7 mouse cellular contexts compared by ENCODE assay signal in genomic region chr10:117063254-117064021, GRCm38 (mm10). TPM values are rescaled to one million over a fixed set of nuclear protein-coding genes. Genes with fewer than 3 reads are reported as not detected.
A peak's percentile ranks its signal among the peaks of the same experiment; 100 is the strongest.
DNase-seq lines count a peak whose midpoint lies in the region; ATAC-seq and TF ChIP-seq lines count a peak whose summit lies in the region.

Gene Cct2, minus strand, starts transcription at chr10:117063814.

- H3K9me3 ChIP-seq in intestine, postnatal 0 days (ENCODE audit: control insufficient read depth), result no peaks in the 10 kb centered on the region
- H3K9me3 ChIP-seq in midbrain, embryonic 12.5 days, result no peaks in the 10 kb centered on the region

- no peaks in the 10 kb centered on the region for H3K27me3 ChIP-seq in intestine, postnatal 0 days (replicated peaks; ENCODE audit: control insufficient read depth, insufficient read depth, low read length)
- H3K27me3 ChIP-seq in midbrain, embryonic 12.5 days, result no peaks in the 10 kb centered on the region
- no peaks in the 10 kb centered on the region for H3K27me3 ChIP-seq in small intestine, adult 2 months (ENCODE audit: control insufficient read depth, insufficient read depth, low read length)

- ATAC-seq in intestine, postnatal 0 days, result peak; percentile 94
- peak; percentile 94 for ATAC-seq in midbrain, embryonic 12.5 days (ENCODE audit: low FRiP score, low read depth)

- H3K4me1 ChIP-seq in intestine, postnatal 0 days (replicated peaks; ENCODE audit: control insufficient read depth, insufficient read depth, low read length), result no peaks in the 10 kb centered on the region
- peaks cover 9% of the 10 kb centered on the region for H3K4me1 ChIP-seq in midbrain, embryonic 12.5 days
- H3K4me1 ChIP-seq in small intestine, adult 2 months (ENCODE audit: control insufficient read depth, insufficient read depth, insufficient read length, low read length), result no peaks in the 10 kb centered on the region

- WGBS in intestine, postnatal 0 days, result under 1% methylated on average over 68 of the region's 68 CpGs
- WGBS in midbrain, embryonic 12.5 days, result under 1% methylated on average over 68 of the region's 68 CpGs
- under 1% methylated on average over 68 of the region's 68 CpGs for WGBS in small intestine, adult 2 months

- H3K27ac ChIP-seq in intestine, postnatal 0 days (ENCODE audit: low read depth, low read length), result peak within 1 kb of the TSS; percentile 87
- H3K27ac ChIP-seq in midbrain, embryonic 12.5 days (replicated peaks), result peak within 1 kb of the TSS; percentile 74
- H3K27ac ChIP-seq in small intestine, adult 2 months (ENCODE audit: insufficient read depth, low read depth, low read length), result peak within 1 kb of the TSS; percentile 53; the same call in 1 of the 2 replicates

- H3K4me3 ChIP-seq in intestine, postnatal 0 days (ENCODE audit: low read depth, low read length), result peak within 1 kb of the TSS; percentile 99
- peak within 1 kb of the TSS; percentile 91 for H3K4me3 ChIP-seq in midbrain, embryonic 12.5 days
- H3K4me3 ChIP-seq in small intestine, adult 2 months (ENCODE audit: low read depth, low read length), result peak within 1 kb of the TSS; percentile 80

- peak; percentile 78 for TF ChIP-seq POLR2A in small intestine, adult 2 months (IDR thresholded peaks at IDR 0.05; ENCODE audit: low read depth, low read length)

- intact Hi-C loops in left cerebral cortex, postnatal 4 days (cut with DNase I), result loop anchor here (5.0 kb wide), 1 partner anchor 149 kb away; no protein-coding TSS in a partner anchor

- H3K36me3 ChIP-seq in intestine, postnatal 0 days (ENCODE audit: control insufficient read depth, insufficient read depth), result peaks cover 34% of the 10 kb centered on the region
- peaks cover 37% of the 10 kb centered on the region for H3K36me3 ChIP-seq in midbrain, embryonic 12.5 days
- H3K36me3 ChIP-seq in small intestine, adult 2 months (ENCODE audit: control insufficient read depth, insufficient read depth, low read length), result peaks cover 31% of the 10 kb centered on the region

- DNase-seq in adrenal gland, adult 8-10 months, result peak; percentile 85
- DNase-seq in embryo, embryonic 9.5 days (ENCODE audit: extremely low spot score), result peak; percentile 99
- peak; percentile 45 for DNase-seq in gonadal fat pad, adult 2 months (ENCODE audit: low read depth)
- peak; percentile 97 for DNase-seq in left cerebral cortex, postnatal 4 days

- peak within 1 kb of the TSS; percentile 84 for H3K4me2 ChIP-seq in intestine, postnatal 0 days (replicated peaks; ENCODE audit: low read depth)
- peak within 1 kb of the TSS; percentile 72 for H3K4me2 ChIP-seq in midbrain, embryonic 12.5 days (replicated peaks)

- TF ChIP-seq CTCF in intestine, postnatal 0 days (IDR thresholded peaks at IDR 0.05; ENCODE audit: low read depth), result peak; percentile 30; the same call in 1 of the 2 replicates
- TF ChIP-seq CTCF in small intestine, adult 2 months (IDR thresholded peaks at IDR 0.05; ENCODE audit: extremely low read depth, insufficient read length, insufficient replicate concordance, low read depth, low read length), result no peak

- H3K9ac ChIP-seq in intestine, postnatal 0 days (ENCODE audit: low read depth, low read length), result peak within 1 kb of the TSS; percentile 80
- H3K9ac ChIP-seq in midbrain, embryonic 12.5 days (replicated peaks), result peak within 1 kb of the TSS; percentile 73

RNA-seq across cellular contexts. Expression of gene Cct2, which starts in this region (rescaled TPM):
- total RNA-seq in adrenal gland, adult 8-10 months (2022), result 100 to 1,000 TPM; 184 to 239 (median 209) TPM
- 96.9 and 108 TPM in 2 replicates for polyA plus RNA-seq in gonadal fat pad, adult 2 months (2012; rRNA removed)
- polyA plus RNA-seq in intestine, postnatal 0 days (2015; fragmentation: Nextera tagmentation; extraction: Ambion mirVana), result 112 and 119 TPM in 2 replicates
- total RNA-seq in left cerebral cortex, postnatal 4 days (2021), result 100 to 1,000 TPM; 282 to 298 TPM
- polyA plus RNA-seq in midbrain, embryonic 12.5 days (2016; fragmentation: Nextera tagmentation; extraction: Ambion mirVana), result 252 and 253 TPM in 2 replicates
- polyA plus RNA-seq in small intestine, adult 2 months (2012; rRNA removed), result 20.6 and 37.3 TPM in 2 replicates

Comparison
In these comparisons a context has a peak if more than half of its experiments do, and no peak if none do; other contexts are left out.
1. Peak in every context shown above with its lines: DNase-seq, ATAC-seq, H3K4me3 ChIP-seq and H3K27ac ChIP-seq.
2. DNase-seq: peak in every context shown above with its lines; median percentile 99 in embryo, embryonic 9.5 days; 97 in left cerebral cortex, postnatal 4 days; 85 in adrenal gland, adult 8-10 months; 45 in gonadal fat pad, adult 2 months.